Mouse (Mus musculus) layer of hippocampus, adult 9-10 months (tissue): ENCODE data around the gene Chuk.

Experiments used
- DNase-seq: peaks from one replicate; pipeline ENCODE4 v3.0.0; 2022; ENCODE audit warnings: low spot score

Chuk gene

GRCm38 (mm10) chr19:44107661-44108521, 611 bp upstream of the Chuk start:
- DNase-seq = no peak

GRCm38 (mm10) chr19:44104393-44104792, 2.9 kb downstream of the Chuk start:
- no peak for DNase-seq

- no peak for DNase-seq
These were observed 4.3 kb downstream of the Chuk start for GRCm38 (mm10) chr19:44103001-44103400.

- no peak for DNase-seq
These were observed 6.4 kb downstream of the Chuk start for GRCm38 (mm10) chr19:44100840-44101239.

GRCm38 (mm10) chr19:44086278-44086677, 21.0 kb downstream of the Chuk start:
- DNase-seq = no peak

- DNase-seq = no peak
These were observed 26.4 kb downstream of the Chuk start for GRCm38 (mm10) chr19:44080920-44081319.

- DNase-seq = no peak
These were observed 27.3 kb downstream of the Chuk start for GRCm38 (mm10) chr19:44080023-44080422.

GRCm38 (mm10) chr19:44077024-44077423, 30.3 kb downstream of the Chuk start:
- DNase-seq = no peak

- no peak for DNase-seq
These were observed 30.8 kb downstream of the Chuk start for GRCm38 (mm10) chr19:44076457-44076856.

GRCm38 (mm10) chr19:44074986-44075385, 32.3 kb downstream of the Chuk start:
- no peak for DNase-seq

- DNase-seq = no peak
These were observed 36.1 kb downstream of the Chuk start for GRCm38 (mm10) chr19:44071166-44071565.

GRCm38 (mm10) chr19:44069914-44070232, 37.4 kb downstream of the Chuk start:
- no peak for DNase-seq

GRCm38 (mm10) chr19:44069121-44069913, 38.0 kb downstream of the Chuk start, which contains the start of gene Erlin1:
TSS of gene Erlin1 (minus strand) at chr19:44069785.
- peak; percentile 59 for DNase-seq

- DNase-seq = no peak
These were observed 39.0 kb downstream of the Chuk start for GRCm38 (mm10) chr19:44068232-44068631.

- DNase-seq = no peak
These were observed 39.8 kb downstream of the Chuk start for GRCm38 (mm10) chr19:44067323-44068049.

GRCm38 (mm10) chr19:44064734-44065133, 42.5 kb downstream of the Chuk start:
- DNase-seq = no peak

GRCm38 (mm10) chr19:44063773-44064172, 43.5 kb downstream of the Chuk start:
- DNase-seq = no peak

- DNase-seq = no peak
These were observed 47.1 kb downstream of the Chuk start for GRCm38 (mm10) chr19:44060226-44060625.

- no peak for DNase-seq
These were observed 52.0 kb downstream of the Chuk start for GRCm38 (mm10) chr19:44055173-44055826.

- DNase-seq = no peak
These were observed 56.9 kb downstream of the Chuk start for GRCm38 (mm10) chr19:44050388-44050787.

- no peak for DNase-seq
These were observed 58.0 kb downstream of the Chuk start for GRCm38 (mm10) chr19:44049282-44049681.

- no peak for DNase-seq
These were observed 61.4 kb downstream of the Chuk start for GRCm38 (mm10) chr19:44045847-44046246.
